Mouse (Mus musculus) Patski (cell line): ENCODE data around the gene Cwc25. TPM values are rescaled to one million over a fixed set of nuclear protein-coding genes. Genes with fewer than 3 reads are reported as not detected.
A peak's percentile ranks its signal among the peaks of the same experiment; 100 is the strongest.

Experiments used
- ATAC-seq: fragments of 100-300 bp; one replicate; pipeline ENCODE4 v1.8.0; 2021
- CTCF ChIA-PET: fragments of 350-600 bp; sonication (Branson Sonifier 250); formaldehyde crosslinking; loops from one replicate; lab custom pipeline; 2022; ENCODE audit warnings: inconsistent platforms; lab: Charles Lee
- POLR2A ChIA-PET: fragments of 350-600 bp; sonication (Branson Sonifier 250); formaldehyde crosslinking; loops from one replicate; lab custom pipeline; 2022; ENCODE audit warnings: antibody characterized with exemption, inconsistent platforms; lab: Charles Lee
- DNase-seq: peaks from one replicate; pipeline ENCODE4 v3.0.0-alpha.2; 2011; ENCODE audit warnings: low read depth, low spot score
- H3K27me3 ChIP-seq: fragments of 371-371 bp; one replicate; pipeline ENCODE4 v1.5.1; 2021
- CTCF ChIP-seq: fragments of 100-300 bp; IDR thresholded peaks from one replicate; pipeline ENCODE4 v1.5.1; 2021
- in situ Hi-C: fragments of 300-500 bp; cut with MboI; formaldehyde crosslinking; loops from 3 replicates; pipeline ENCODE4 v1.11.1; 2018; ENCODE audit warnings: low pct_unique_long_range_greater_than_20kb, mixed read lengths
- polyA plus RNA-seq: library from polyadenylated mRNA; unstranded; gene quantifications from one replicate; pipeline ENCODE4 v1.2.3, GENCODE M21; 2021

Cwc25 gene
- polyA plus RNA-seq, 1 experiment from 2014 or later = 20.1 TPM

GRCm38 (mm10) chr11:97758125-97758524 lies 8.2 kb downstream of the Cwc25 start:
- no peak for ATAC-seq
- H3K27me3 ChIP-seq = no peaks in the 10 kb centered on the region
- POLR2A ChIA-PET = interaction anchor here (0.6 kb wide), 1 partner anchor 456 kb away, joined by 3 read pairs; no protein-coding TSS in a partner anchor
- CTCF ChIA-PET = no interaction called here
- DNase-seq = no peak
- in situ Hi-C loops = no loop called here
- no peak for TF ChIP-seq CTCF

- in situ Hi-C loops = no loop called here
- no peaks in the 10 kb centered on the region for H3K27me3 ChIP-seq
- ChIA-PET CTCF (no interaction called here), POLR2A (no interaction called here)
- no peak for TF ChIP-seq CTCF
- DNase-seq = no peak
- ATAC-seq = no peak
Observed at GRCm38 (mm10) chr11:97753277-97753676, 13.1 kb downstream of the Cwc25 start.

GRCm38 (mm10) chr11:97748496-97748895 lies 17.9 kb downstream of the Cwc25 start:
- ATAC-seq (no peak), DNase-seq (no peak)
- H3K27me3 ChIP-seq = no peaks in the 10 kb centered on the region
- TF ChIP-seq CTCF = no peak
- ChIA-PET POLR2A (no interaction called here), CTCF (interaction anchor here (0.7 to 1.1 kb wide), 2 partner anchors 16 to 17 kb away, joined by 3 to 4 read pairs; no protein-coding TSS in a partner anchor)
- in situ Hi-C loops = no loop called here

GRCm38 (mm10) chr11:97747773-97748172 lies 18.6 kb downstream of the Cwc25 start:
- no peak for TF ChIP-seq CTCF
- in situ Hi-C loops = no loop called here
- ChIA-PET CTCF (no interaction called here), POLR2A (no interaction called here)
- no peaks in the 10 kb centered on the region for H3K27me3 ChIP-seq
- ATAC-seq (no peak), DNase-seq (no peak)

GRCm38 (mm10) chr11:97745331-97745721 lies 21.0 kb downstream of the Cwc25 start:
- DNase-seq = no peak
- H3K27me3 ChIP-seq = no peaks in the 10 kb centered on the region
- in situ Hi-C loops = no loop called here
- ATAC-seq = no peak
- ChIA-PET CTCF (interaction anchor here (1.4 kb wide), 1 partner anchor 10 kb away, joined by 3 read pairs; no protein-coding TSS in a partner anchor), POLR2A (interaction anchor here (1.8 kb wide), 1 partner anchor 46 kb away, joined by 6 read pairs; no protein-coding TSS in a partner anchor)
- TF ChIP-seq CTCF = no peak

- DNase-seq (peak; percentile 89), ATAC-seq (peak; percentile 80)
- in situ Hi-C loops = no loop called here
- no peak for TF ChIP-seq CTCF
- ChIA-PET POLR2A (interaction anchor here (1.8 kb wide), 1 partner anchor 46 kb away, joined by 6 read pairs; no protein-coding TSS in a partner anchor), CTCF (no interaction called here)
- H3K27me3 ChIP-seq = no peaks in the 10 kb centered on the region
Observed at GRCm38 (mm10) chr11:97744718-97745330, 21.5 kb downstream of the Cwc25 start.

- in situ Hi-C loops = no loop called here
- POLR2A ChIA-PET = interaction anchor here (0.7 kb wide), 1 partner anchor 8 kb away, joined by 3 read pairs; no protein-coding TSS in a partner anchor
- CTCF ChIA-PET = no interaction called here
- no peaks in the 10 kb centered on the region for H3K27me3 ChIP-seq
- peak; percentile 14 for ATAC-seq
- DNase-seq = no peak
- no peak for TF ChIP-seq CTCF
Observed at GRCm38 (mm10) chr11:97744063-97744717, 22.2 kb downstream of the Cwc25 start, which contains the start of gene Pip4k2b. TSS of gene Pip4k2b (minus strand) at chr11:97744704.

GRCm38 (mm10) chr11:97743423-97743822 lies 22.9 kb downstream of the Cwc25 start:
- no peak for TF ChIP-seq CTCF
- in situ Hi-C loops = no loop called here
- no peaks in the 10 kb centered on the region for H3K27me3 ChIP-seq
- POLR2A ChIA-PET = no interaction called here
- CTCF ChIA-PET = no interaction called here
- DNase-seq (no peak), ATAC-seq (no peak)

GRCm38 (mm10) chr11:97742591-97742990 lies 23.8 kb downstream of the Cwc25 start:
- DNase-seq = no peak
- in situ Hi-C loops = no loop called here
- no peak for TF ChIP-seq CTCF
- ChIA-PET POLR2A (no interaction called here), CTCF (no interaction called here)
- ATAC-seq = no peak
- no peaks in the 10 kb centered on the region for H3K27me3 ChIP-seq

GRCm38 (mm10) chr11:97742157-97742556 lies 24.2 kb downstream of the Cwc25 start:
- CTCF ChIA-PET = interaction anchor here (1.1 kb wide), 1 partner anchor 9 kb away, joined by 4 read pairs; no protein-coding TSS in a partner anchor
- in situ Hi-C loops = no loop called here
- no peak for DNase-seq
- TF ChIP-seq CTCF = no peak
- no peaks in the 10 kb centered on the region for H3K27me3 ChIP-seq
- ATAC-seq = no peak
- POLR2A ChIA-PET = no interaction called here

- H3K27me3 ChIP-seq = no peaks in the 10 kb centered on the region
- ChIA-PET POLR2A (interaction anchor here (0.6 kb wide), 1 partner anchor 25 kb away, joined by 4 read pairs; no protein-coding TSS in a partner anchor), CTCF (no interaction called here)
- ATAC-seq (peak; percentile 7), DNase-seq (peak; percentile 53)
- in situ Hi-C loops = no loop called here
- TF ChIP-seq CTCF = no peak
Observed at GRCm38 (mm10) chr11:97740190-97740589, 26.2 kb downstream of the Cwc25 start.
